Mouse (Mus musculus): ENCODE data around the gene Mphosph9.

- TF ChIP-seq CTCF (IDR thresholded peaks at IDR 0.05; ENCODE audit: control insufficient read depth, insufficient read depth, low read length) = no peak
- TF ChIP-seq POLR2A (IDR thresholded peaks at IDR 0.05; ENCODE audit: borderline replicate concordance, control insufficient read depth, low read depth, low read length) = no peak
These were observed 105.1 kb downstream of the Mphosph9 start for GRCm38 (mm10) chr5:124222696-124223095.

Data from bone marrow, adult 2 months (tissue).